Mouse (Mus musculus) adipocyte (in vitro differentiated cells): ENCODE measurements around the gene Bmper.

Experiments
- DNase-seq: peaks from one replicate; pipeline ENCODE4 v3.0.0-alpha.2; 2016; ENCODE audit warnings: low spot score

Bmper gene

GRCm38 (mm10) chr9:23235368-23236002 lies 12.6 kb downstream of the Bmper start:
- no peak for DNase-seq

- DNase-seq: no peak
These were observed 13.9 kb downstream of the Bmper start for GRCm38 (mm10) chr9:23236635-23237279.

GRCm38 (mm10) chr9:23239011-23239410 lies 16.1 kb downstream of the Bmper start:
- no peak for DNase-seq

GRCm38 (mm10) chr9:23242911-23243310 lies 20.0 kb downstream of the Bmper start:
- peak; percentile 91 for DNase-seq

- DNase-seq: no peak
These were observed 21.0 kb downstream of the Bmper start for GRCm38 (mm10) chr9:23243869-23244268.

- no peak for DNase-seq
These were observed 23.5 kb downstream of the Bmper start for GRCm38 (mm10) chr9:23246389-23246788.

GRCm38 (mm10) chr9:23250026-23250425 lies 27.1 kb downstream of the Bmper start:
- peak; percentile 95 for DNase-seq

GRCm38 (mm10) chr9:23251001-23251400 lies 28.1 kb downstream of the Bmper start:
- no peak for DNase-seq

GRCm38 (mm10) chr9:23253624-23254023 lies 30.7 kb downstream of the Bmper start:
- no peak for DNase-seq

GRCm38 (mm10) chr9:23254237-23255214 lies 31.6 kb downstream of the Bmper start:
- DNase-seq: no peak

- DNase-seq: peak; percentile 79
These were observed 33.0 kb downstream of the Bmper start for GRCm38 (mm10) chr9:23255841-23256240.

GRCm38 (mm10) chr9:23256576-23256975 lies 33.7 kb downstream of the Bmper start:
- DNase-seq: peak; percentile 70

- DNase-seq: no peak
These were observed 39.0 kb downstream of the Bmper start for GRCm38 (mm10) chr9:23261834-23262233.

GRCm38 (mm10) chr9:23262851-23263250 lies 40.0 kb downstream of the Bmper start:
- peak; percentile 98 for DNase-seq

GRCm38 (mm10) chr9:23264471-23264870 lies 41.6 kb downstream of the Bmper start:
- peak; percentile 60 for DNase-seq

GRCm38 (mm10) chr9:23268609-23269008 lies 45.7 kb downstream of the Bmper start:
- DNase-seq: no peak

GRCm38 (mm10) chr9:23269087-23269486 lies 46.2 kb downstream of the Bmper start:
- no peak for DNase-seq

GRCm38 (mm10) chr9:23276244-23276643 lies 53.4 kb downstream of the Bmper start:
- DNase-seq: no peak

GRCm38 (mm10) chr9:23284940-23285460 lies 62.1 kb downstream of the Bmper start:
- peak; percentile 65 for DNase-seq

GRCm38 (mm10) chr9:23293574-23293973 lies 70.7 kb downstream of the Bmper start:
- DNase-seq: no peak

- DNase-seq: no peak
These were observed 72.7 kb downstream of the Bmper start for GRCm38 (mm10) chr9:23295569-23295968.

- DNase-seq: no peak
These were observed 74.8 kb downstream of the Bmper start for GRCm38 (mm10) chr9:23297491-23298170.
